Mouse (Mus musculus): ENCODE results near the gene Iqca. TPM values are rescaled to one million over a fixed set of nuclear protein-coding genes. Genes with fewer than 3 reads are reported as not detected.
A peak's percentile ranks its signal among the peaks of the same experiment; 100 is the strongest.

The Iqca gene
- polyA plus RNA-seq, 1 experiment, result 0.52 TPM

GRCm38 (mm10) chr1:90177978-90178377 lies 24.8 kb upstream of the Iqca start:
- TF ChIP-seq CTCF (IDR thresholded peaks at IDR 0.05; ENCODE audit: borderline replicate concordance, extremely low read depth, insufficient read depth, insufficient read length) (no peak), POLR2A (IDR thresholded peaks at IDR 0.05; ENCODE audit: borderline replicate concordance, extremely low read depth, insufficient read depth, insufficient read length, poor library complexity, severe bottlenecking) (no peak)
- DNase-seq (ENCODE audit: low read depth), result no peak

- no peak for DNase-seq (ENCODE audit: low read depth)
- TF ChIP-seq POLR2A (IDR thresholded peaks at IDR 0.05; ENCODE audit: borderline replicate concordance, extremely low read depth, insufficient read depth, insufficient read length, poor library complexity, severe bottlenecking), result no peak
- no peak for TF ChIP-seq CTCF (IDR thresholded peaks at IDR 0.05; ENCODE audit: borderline replicate concordance, extremely low read depth, insufficient read depth, insufficient read length)
Measured at GRCm38 (mm10) chr1:90177565-90177964, 24.4 kb upstream of the Iqca start.

- peak; percentile 67 for DNase-seq (ENCODE audit: low read depth)
Measured at GRCm38 (mm10) chr1:90176223-90176622, 23.0 kb upstream of the Iqca start.

GRCm38 (mm10) chr1:90174338-90174737 lies 21.1 kb upstream of the Iqca start:
- peak; percentile 71 for DNase-seq (ENCODE audit: low read depth)
- TF ChIP-seq CTCF (IDR thresholded peaks at IDR 0.05; ENCODE audit: borderline replicate concordance, extremely low read depth, insufficient read depth, insufficient read length), result no peak
- no peak for TF ChIP-seq POLR2A (IDR thresholded peaks at IDR 0.05; ENCODE audit: borderline replicate concordance, extremely low read depth, insufficient read depth, insufficient read length, poor library complexity, severe bottlenecking)

More at GRCm38 (mm10) chr1:90176223-90176622, 23.0 kb upstream of the Iqca start:
- TF ChIP-seq CTCF (IDR thresholded peaks at IDR 0.05; ENCODE audit: borderline replicate concordance, extremely low read depth, insufficient read depth, insufficient read length), result no peak
- TF ChIP-seq POLR2A (IDR thresholded peaks at IDR 0.05; ENCODE audit: borderline replicate concordance, extremely low read depth, insufficient read depth, insufficient read length, poor library complexity, severe bottlenecking), result no peak

GRCm38 (mm10) chr1:90164319-90164718 lies 11.1 kb upstream of the Iqca start:
- TF ChIP-seq CTCF (IDR thresholded peaks at IDR 0.05; ENCODE audit: borderline replicate concordance, extremely low read depth, insufficient read depth, insufficient read length) (no peak), POLR2A (IDR thresholded peaks at IDR 0.05; ENCODE audit: borderline replicate concordance, extremely low read depth, insufficient read depth, insufficient read length, poor library complexity, severe bottlenecking) (no peak)
- peak; percentile 45 for DNase-seq (ENCODE audit: low read depth)

- no peak for TF ChIP-seq CTCF (IDR thresholded peaks at IDR 0.05; ENCODE audit: borderline replicate concordance, extremely low read depth, insufficient read depth, insufficient read length)
- no peak for TF ChIP-seq POLR2A (IDR thresholded peaks at IDR 0.05; ENCODE audit: borderline replicate concordance, extremely low read depth, insufficient read depth, insufficient read length, poor library complexity, severe bottlenecking)
- DNase-seq (ENCODE audit: low read depth), result no peak
Measured at GRCm38 (mm10) chr1:90163161-90163560, 10.0 kb upstream of the Iqca start.

- no peak for TF ChIP-seq POLR2A (IDR thresholded peaks at IDR 0.05; ENCODE audit: borderline replicate concordance, extremely low read depth, insufficient read depth, insufficient read length, poor library complexity, severe bottlenecking)
- TF ChIP-seq CTCF (IDR thresholded peaks at IDR 0.05; ENCODE audit: borderline replicate concordance, extremely low read depth, insufficient read depth, insufficient read length), result no peak
- peak; percentile 53 for DNase-seq (ENCODE audit: low read depth)
Measured at GRCm38 (mm10) chr1:90162379-90162857, 9.2 kb upstream of the Iqca start.

GRCm38 (mm10) chr1:90161623-90162022 lies 8.4 kb upstream of the Iqca start:
- TF ChIP-seq POLR2A (IDR thresholded peaks at IDR 0.05; ENCODE audit: borderline replicate concordance, extremely low read depth, insufficient read depth, insufficient read length, poor library complexity, severe bottlenecking) (no peak), CTCF (IDR thresholded peaks at IDR 0.05; ENCODE audit: borderline replicate concordance, extremely low read depth, insufficient read depth, insufficient read length) (no peak)
- no peak for DNase-seq (ENCODE audit: low read depth)

- TF ChIP-seq CTCF (IDR thresholded peaks at IDR 0.05; ENCODE audit: borderline replicate concordance, extremely low read depth, insufficient read depth, insufficient read length) (peak; percentile 31; the same call in 1 of the 2 replicates), POLR2A (IDR thresholded peaks at IDR 0.05; ENCODE audit: borderline replicate concordance, extremely low read depth, insufficient read depth, insufficient read length, poor library complexity, severe bottlenecking) (no peak)
- no peak for DNase-seq (ENCODE audit: low read depth)
Measured at GRCm38 (mm10) chr1:90159927-90160326, 6.7 kb upstream of the Iqca start.

GRCm38 (mm10) chr1:90156589-90156988 lies 3.4 kb upstream of the Iqca start:
- TF ChIP-seq POLR2A (IDR thresholded peaks at IDR 0.05; ENCODE audit: borderline replicate concordance, extremely low read depth, insufficient read depth, insufficient read length, poor library complexity, severe bottlenecking) (no peak), CTCF (IDR thresholded peaks at IDR 0.05; ENCODE audit: borderline replicate concordance, extremely low read depth, insufficient read depth, insufficient read length) (no peak)
- no peak for DNase-seq (ENCODE audit: low read depth)

- TF ChIP-seq CTCF (IDR thresholded peaks at IDR 0.05; ENCODE audit: borderline replicate concordance, extremely low read depth, insufficient read depth, insufficient read length) (no peak), POLR2A (IDR thresholded peaks at IDR 0.05; ENCODE audit: borderline replicate concordance, extremely low read depth, insufficient read depth, insufficient read length, poor library complexity, severe bottlenecking) (no peak)
- DNase-seq (ENCODE audit: low read depth), result no peak
Measured at GRCm38 (mm10) chr1:90153787-90154186, 586 bp upstream of the Iqca start.

- no peak for DNase-seq (ENCODE audit: low read depth)
- TF ChIP-seq POLR2A (IDR thresholded peaks at IDR 0.05; ENCODE audit: borderline replicate concordance, extremely low read depth, insufficient read depth, insufficient read length, poor library complexity, severe bottlenecking) (no peak), CTCF (IDR thresholded peaks at IDR 0.05; ENCODE audit: borderline replicate concordance, extremely low read depth, insufficient read depth, insufficient read length) (no peak)
Measured at GRCm38 (mm10) chr1:90139729-90140128, 13.5 kb downstream of the Iqca start.

Measured in brain, embryonic 14.5 days (tissue).